ENCODE assay signal across 9 mouse cellular contexts in the genomic region with DNA sequence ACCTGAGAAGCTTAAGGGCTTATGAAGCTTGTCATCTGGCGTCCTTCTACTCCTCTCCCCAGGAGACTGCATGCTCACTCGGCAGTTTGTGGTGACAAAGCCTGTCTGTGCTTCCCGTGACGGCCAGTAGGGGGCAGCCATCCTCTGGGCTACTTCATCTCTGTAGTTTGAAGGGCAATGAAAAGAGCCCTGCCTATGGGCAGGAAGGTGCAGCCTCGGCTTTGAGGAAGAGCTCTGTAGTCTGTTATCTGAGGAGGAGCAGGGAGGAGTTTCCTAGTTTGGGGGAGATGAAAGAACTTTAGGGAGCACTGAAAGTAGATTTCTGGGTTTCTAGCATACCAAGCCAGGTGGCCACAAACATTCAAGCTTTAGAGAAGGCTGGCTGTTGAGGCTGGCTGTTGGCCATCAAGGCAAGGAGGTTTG. TPM values are rescaled to one million over a fixed set of nuclear protein-coding genes. Genes with fewer than 3 reads are reported as not detected.
DNase-seq lines count a peak whose midpoint lies in the region; ATAC-seq and TF ChIP-seq lines count a peak whose summit lies in the region.
"Had no signal": no experiment of that assay in that cellular context is flagged by ENCODE, and none has a peak within 500 bp of the region (broad histone marks: within the 10 kb centered on the region; RNA-seq: fewer than 3 reads in every experiment).

No protein-coding gene starts in this region.

- no peak overlapping the region for H3K4me3 ChIP-seq in embryonic facial prominence, embryonic 10.5 days
- H3K4me3 ChIP-seq in liver, embryonic 11.5 days (ENCODE audit: low read depth, low read length): no peak overlapping the region
- H3K4me3 ChIP-seq: myocyte had no signal

- no peaks in the 10 kb centered on the region for H3K9me3 ChIP-seq in embryonic facial prominence, embryonic 10.5 days
- no peaks in the 10 kb centered on the region for H3K9me3 ChIP-seq in liver, embryonic 11.5 days (ENCODE audit: control insufficient read depth, low read length)

- in situ Hi-C loops in Patski (cut with MboI; ENCODE audit: low pct_unique_long_range_greater_than_20kb): no loop called here

- no peak overlapping the region for H3K4me2 ChIP-seq in liver, embryonic 11.5 days

- H3K9ac ChIP-seq in liver, embryonic 11.5 days (ENCODE audit: low read depth, low read length): no peak overlapping the region

- H3K27ac ChIP-seq in embryonic facial prominence, embryonic 10.5 days (replicated peaks): no peak overlapping the region
- no peak overlapping the region for H3K27ac ChIP-seq in liver, embryonic 11.5 days (ENCODE audit: low read depth, low read length)

- ATAC-seq in Patski: peak; percentile 17
- peak; percentile 65 to 68 for ATAC-seq in hematopoietic stem cell, adult 5-6 weeks (replicated peaks in 1 of 2; ENCODE audit: insufficient read depth in 1 of 2, low FRiP score in 2 of 2, low TSS enrichment in 1 of 2, low read depth in 1 of 2, poor library complexity in 2 of 2, severe bottlenecking in 2 of 2)
- peak; percentile 43 for ATAC-seq in liver, embryonic 11.5 days (replicated peaks; ENCODE audit: low FRiP score)

- WGBS in embryonic facial prominence, embryonic 10.5 days: 8% methylated on average over 5 of the region's 5 CpGs
- WGBS in liver, embryonic 11.5 days: 5% methylated on average over 5 of the region's 5 CpGs

- peak; percentile 73 to 82 for DNase-seq in left cerebral cortex, adult 18-20 months (ENCODE audit: low spot score in 2 of 2)
- no peak for DNase-seq in left cerebral cortex, adult 11 months (ENCODE audit: low spot score)
- DNase-seq in Patski (ENCODE audit: low read depth, low spot score): no peak
- DNase-seq in embryonic facial prominence, embryonic 10.5 days (ENCODE audit: low spot score): peak; percentile 81
- peak; percentile 75 for DNase-seq in liver, embryonic 11.5 days (ENCODE audit: low spot score)
- peak; percentile 59 for DNase-seq in ovary, postnatal 14 days (ENCODE audit: low spot score)
- peak; percentile 76 to 78 for DNase-seq in thymus, postnatal 36 days

- POLR2A ChIA-PET in Patski (lab: Charles Lee): interaction anchor here (1.2 kb wide), 1 partner anchor 39 kb away, joined by 4 read pairs; no protein-coding TSS in a partner anchor

- CTCF ChIA-PET in Patski (lab: Charles Lee): interaction anchor here (0.7 to 7.2 kb wide), 11 partner anchors 8 to 139 kb away, joined by 3 to 44 read pairs (median 5); no protein-coding TSS in a partner anchor

- peaks cover 3% of the 10 kb centered on the region for H3K36me3 ChIP-seq in embryonic facial prominence, embryonic 10.5 days (replicated peaks)
- no peaks in the 10 kb centered on the region for H3K36me3 ChIP-seq in liver, embryonic 11.5 days (ENCODE audit: control insufficient read depth, insufficient read depth, low read length)

- peak; percentile 79 for TF ChIP-seq CTCF in Patski (IDR thresholded peaks at IDR 0.05)

- peaks cover 15% of the 10 kb centered on the region for H3K27me3 ChIP-seq in Patski
- peaks cover 87% of the 10 kb centered on the region for H3K27me3 ChIP-seq in embryonic facial prominence, embryonic 10.5 days (replicated peaks; ENCODE audit: low read depth, poor library complexity, severe bottlenecking)
- peaks cover 71% of the 10 kb centered on the region for H3K27me3 ChIP-seq in liver, embryonic 11.5 days (replicated peaks; ENCODE audit: control insufficient read depth, insufficient read depth, low read length)

- peaks cover 29% of the 10 kb centered on the region for H3K4me1 ChIP-seq in embryonic facial prominence, embryonic 10.5 days
- peaks cover 16% of the 10 kb centered on the region for H3K4me1 ChIP-seq in liver, embryonic 11.5 days (replicated peaks; ENCODE audit: control insufficient read depth, insufficient read depth, low read length)

RNA-seq across cellular contexts. Expression of a gene that starts 18.0 kb away (rescaled TPM):
- total RNA-seq in left cerebral cortex, adult 18-20 months (2021): 10 to 100 TPM; 91.9 to 95.9 TPM
- 0.82 TPM for polyA plus RNA-seq in Patski (2021)
- polyA plus RNA-seq in embryonic facial prominence, embryonic 10.5 days (2016; fragmentation: Nextera tagmentation; extraction: Ambion mirVana): 2.5 and 2.6 TPM in 2 replicates
- total RNA-seq in hematopoietic stem cell, adult 5-6 weeks (2017): not detected in 2 replicates
- 0.66 and 1.2 TPM in 2 replicates for polyA plus RNA-seq in liver, embryonic 11.5 days (2014; fragmentation: Nextera tagmentation; extraction: Ambion mirVana)

RNA-seq across cellular contexts. Expression of a gene that starts 29.9 kb away (rescaled TPM):
- under 1 TPM; 0.21 to 0.23 TPM for total RNA-seq in left cerebral cortex, adult 18-20 months (2021)
- polyA plus RNA-seq in Patski (2021): 0.22 TPM
- polyA plus RNA-seq in embryonic facial prominence, embryonic 10.5 days (2016; fragmentation: Nextera tagmentation; extraction: Ambion mirVana): 30.4 and 35.4 TPM in 2 replicates
- 16.4 and 23.5 TPM in 2 replicates for total RNA-seq in hematopoietic stem cell, adult 5-6 weeks (2017)
- 83.2 and 101 TPM in 2 replicates for polyA plus RNA-seq in liver, embryonic 11.5 days (2014; fragmentation: Nextera tagmentation; extraction: Ambion mirVana)

RNA-seq across cellular contexts. Expression of a gene that starts 41.7 kb away (rescaled TPM):
- 10 to 100 TPM; 46.9 to 57.8 TPM for total RNA-seq in left cerebral cortex, adult 18-20 months (2021)
- polyA plus RNA-seq in Patski (2021): 56.5 TPM
- 64.9 and 65.8 TPM in 2 replicates for polyA plus RNA-seq in embryonic facial prominence, embryonic 10.5 days (2016; fragmentation: Nextera tagmentation; extraction: Ambion mirVana)
- 20.7 and 27.7 TPM in 2 replicates for total RNA-seq in hematopoietic stem cell, adult 5-6 weeks (2017)
- 84.3 and 84.5 TPM in 2 replicates for polyA plus RNA-seq in liver, embryonic 11.5 days (2014; fragmentation: Nextera tagmentation; extraction: Ambion mirVana)

RNA-seq across cellular contexts. Expression of a gene that starts 46.1 kb away (rescaled TPM):
- not detected for total RNA-seq in left cerebral cortex, adult 18-20 months (2021)
- polyA plus RNA-seq in Patski (2021): not detected
- 0.21 and 0.27 TPM in 2 replicates for polyA plus RNA-seq in embryonic facial prominence, embryonic 10.5 days (2016; fragmentation: Nextera tagmentation; extraction: Ambion mirVana)
- 1.1 TPM in 2 replicates for total RNA-seq in hematopoietic stem cell, adult 5-6 weeks (2017)
- polyA plus RNA-seq in liver, embryonic 11.5 days (2014; fragmentation: Nextera tagmentation; extraction: Ambion mirVana): 0.25 TPM in 1 of 2 replicates, not detected in the other

Comparison
In these comparisons a context has a peak if more than half of its experiments do, and no peak if none do; other contexts are left out.
1. DNase-seq: peak in left cerebral cortex, adult 18-20 months (2 of 2), embryonic facial prominence, embryonic 10.5 days (single experiment), liver, embryonic 11.5 days (single experiment), ovary, postnatal 14 days (single experiment) and thymus, postnatal 36 days (2 of 2); none in left cerebral cortex, adult 11 months (single experiment) and Patski (single experiment).
2. RNA of a gene that starts 29.9 kb away (polyA plus RNA-seq): 83.2 to 101 TPM in liver, embryonic 11.5 days and 30.4 to 35.4 TPM in embryonic facial prominence, embryonic 10.5 days; 0.22 TPM in Patski (single experiment); every median in the first group is over 10 times any median in the second.
3. Peak in every context shown above with its lines, with median percentiles within 50 percentile points of each other: ATAC-seq.